Mouse (Mus musculus): ENCODE data around the gene Picalm.

DNA sequence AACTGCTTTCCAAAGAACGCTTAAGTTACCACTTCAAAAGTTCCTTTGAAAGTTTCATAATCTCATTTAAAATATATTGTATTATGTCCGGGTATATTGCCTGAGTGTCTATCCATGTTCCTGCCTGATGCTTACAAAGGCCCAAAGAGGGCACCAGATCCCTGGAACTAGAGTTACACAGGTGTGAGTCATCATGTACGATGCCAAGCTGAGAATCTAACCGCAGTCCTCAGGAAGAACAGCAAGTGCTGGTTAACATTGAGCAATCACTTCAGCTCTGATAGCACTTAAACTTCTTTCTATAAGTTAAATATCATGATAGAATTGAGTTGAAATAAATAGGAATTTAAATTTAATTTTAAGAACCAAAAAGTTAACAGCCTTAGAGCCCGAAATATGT is 70.2 kb downstream of the Picalm start:
- TF ChIP-seq USF1 (IDR thresholded peaks at IDR 0.05; ENCODE audit: low read depth) = no peak
- no peak for TF ChIP-seq CTCF (IDR thresholded peaks at IDR 0.05; ENCODE audit: control insufficient read depth, insufficient read depth, insufficient read length)
- TF ChIP-seq MAX (IDR thresholded peaks at IDR 0.05) = no peak

Measured in C2C12 (cell line).